Comparison of ENCODE assay signal across 15 mouse cellular contexts in genomic region chr11:85520236-85520635, GRCm38 (mm10).
DNase-seq lines count a peak whose midpoint lies in the region; ATAC-seq and TF ChIP-seq lines count a peak whose summit lies in the region.
"Had no signal": no experiment of that assay in that cellular context is flagged by ENCODE, and none has a peak within 500 bp of the region (broad histone marks: within the 10 kb centered on the region; RNA-seq: fewer than 3 reads in every experiment).

No protein-coding gene starts in this region.

- H3K4me1 ChIP-seq in hindbrain, postnatal 0 days (ENCODE audit: insufficient read depth, low read length): peaks cover 6% of the 10 kb centered on the region; the same call in 1 of the 2 replicates
- peaks cover 12% of the 10 kb centered on the region; the same call in 1 of the 2 replicates for H3K4me1 ChIP-seq in hindbrain, embryonic 14.5 days (replicated peaks; ENCODE audit: control insufficient read depth, insufficient read depth, low read length)
- H3K4me1 ChIP-seq in liver, embryonic 15.5 days (replicated peaks): peaks cover 11% of the 10 kb centered on the region; the same call in 1 of the 2 replicates
- H3K4me1 ChIP-seq in bone marrow macrophage, adult 2 months (ENCODE audit: control insufficient read depth, insufficient read depth, low read length): peaks cover 29% of the 10 kb centered on the region

- no peak overlapping the region for H3K4me2 ChIP-seq in hindbrain, postnatal 0 days (ENCODE audit: low read depth, low read length)
- no peak overlapping the region for H3K4me2 ChIP-seq in hindbrain, embryonic 14.5 days (replicated peaks)
- no peak overlapping the region for H3K4me2 ChIP-seq in liver, embryonic 15.5 days
- H3K4me2 ChIP-seq: limb, embryonic 13.5 days; midbrain, embryonic 13.5 days had no signal

- no peaks in the 10 kb centered on the region for H3K9me3 ChIP-seq in hindbrain, postnatal 0 days (ENCODE audit: low read length)
- no peaks in the 10 kb centered on the region for H3K9me3 ChIP-seq in hindbrain, embryonic 14.5 days (ENCODE audit: control insufficient read depth, low read length)
- no peaks in the 10 kb centered on the region for H3K9me3 ChIP-seq in liver, embryonic 15.5 days (replicated peaks)
- H3K9me3 ChIP-seq: forebrain, embryonic 10.5 days; limb, embryonic 13.5 days; midbrain, embryonic 13.5 days had no signal

- H3K36me3 ChIP-seq in hindbrain, postnatal 0 days (ENCODE audit: insufficient read depth, low read length): no peaks in the 10 kb centered on the region
- H3K36me3 ChIP-seq in hindbrain, embryonic 14.5 days (replicated peaks; ENCODE audit: control insufficient read depth, insufficient read depth): no peaks in the 10 kb centered on the region
- no peaks in the 10 kb centered on the region for H3K36me3 ChIP-seq in liver, embryonic 15.5 days (replicated peaks)
- H3K36me3 ChIP-seq: forebrain, embryonic 10.5 days; limb, embryonic 13.5 days; midbrain, embryonic 13.5 days had no signal

- TF ChIP-seq CTCF in hindbrain, postnatal 0 days (IDR thresholded peaks at IDR 0.05; ENCODE audit: low read depth): peak; percentile 33; the same call in 1 of the 2 replicates
- TF ChIP-seq CTCF in bone marrow macrophage, adult 2 months (IDR thresholded peaks at IDR 0.05; ENCODE audit: low read depth, low read length): 0 out of 2 replicates have a peak, but pooled peaks have one; percentile 2

- no peak overlapping the region for H3K4me3 ChIP-seq in hindbrain, postnatal 0 days (ENCODE audit: low read length)
- H3K4me3 ChIP-seq in hindbrain, embryonic 14.5 days (replicated peaks; ENCODE audit: low read length): no peak overlapping the region
- no peak overlapping the region for H3K4me3 ChIP-seq in liver, embryonic 15.5 days (replicated peaks)
- H3K4me3 ChIP-seq in bone marrow macrophage, adult 2 months (ENCODE audit: insufficient read depth, low read length): no peak overlapping the region
- H3K4me3 ChIP-seq: forebrain, embryonic 10.5 days; limb, embryonic 13.5 days; midbrain, embryonic 13.5 days had no signal

- DNase-seq in embryo, embryonic 10 days (ENCODE audit: low spot score): peak; percentile 25
- DNase-seq in embryo, embryonic 11 days: no peak
- no peak for DNase-seq in hindbrain, postnatal 0 days (ENCODE audit: low spot score)
- no peak for DNase-seq in hindbrain, embryonic 14.5 days (ENCODE audit: low spot score)
- DNase-seq in liver: no peak
- no peak for DNase-seq in right cerebral cortex, postnatal 25 days
- DNase-seq: cerebellum, adult 11 months; cerebellum, postnatal 25 days; thymus, postnatal 14 days had no signal

- no peak overlapping the region for H3K27ac ChIP-seq in hindbrain, postnatal 0 days
- no peak overlapping the region for H3K27ac ChIP-seq in hindbrain, embryonic 14.5 days
- 0 out of 2 replicates have a peak overlapping the region, but pooled peaks have one; percentile 9 for H3K27ac ChIP-seq in liver, embryonic 15.5 days (replicated peaks)
- peak overlapping the region; percentile 54; the same call in 1 of the 2 replicates for H3K27ac ChIP-seq in bone marrow macrophage, adult 2 months (ENCODE audit: insufficient read depth, low read depth, low read length)
- H3K27ac ChIP-seq: forebrain, embryonic 10.5 days; limb, embryonic 13.5 days; midbrain, embryonic 13.5 days had no signal

- no peaks in the 10 kb centered on the region for H3K27me3 ChIP-seq in hindbrain, postnatal 0 days (ENCODE audit: insufficient read depth, low read length)
- H3K27me3 ChIP-seq in hindbrain, embryonic 14.5 days (ENCODE audit: control insufficient read depth, insufficient read depth, low read length): peaks cover 6% of the 10 kb centered on the region; the same call in 1 of the 2 replicates
- peaks cover 12% of the 10 kb centered on the region for H3K27me3 ChIP-seq in liver, embryonic 15.5 days

- ATAC-seq in hindbrain, postnatal 0 days: no peak
- no peak for ATAC-seq in hindbrain, embryonic 14.5 days (ENCODE audit: low FRiP score)
- ATAC-seq in liver, embryonic 15.5 days (ENCODE audit: insufficient read depth): no peak
- ATAC-seq: inflammation-experienced regulatory T-cells, adult 6 months; midbrain, embryonic 13.5 days had no signal

- TF ChIP-seq POLR2A in bone marrow macrophage, adult 2 months (IDR thresholded peaks at IDR 0.05; ENCODE audit: borderline replicate concordance, low read depth, low read length): no peak

- no peak overlapping the region for H3K9ac ChIP-seq in hindbrain, postnatal 0 days (replicated peaks; ENCODE audit: low read length)
- no peak overlapping the region for H3K9ac ChIP-seq in hindbrain, embryonic 14.5 days
- H3K9ac ChIP-seq in liver, embryonic 15.5 days: no peak overlapping the region
- H3K9ac ChIP-seq: limb, embryonic 13.5 days; midbrain, embryonic 13.5 days had no signal

- WGBS in hindbrain, postnatal 0 days: 82% methylated on average over 12 of the region's 12 CpGs
- 79% methylated on average over 12 of the region's 12 CpGs for WGBS in hindbrain, embryonic 14.5 days
- WGBS in liver, embryonic 15.5 days (ENCODE audit: insufficient replicate concordance): 82% methylated on average over 12 of the region's 12 CpGs

Comparison
In these comparisons a context has a peak if more than half of its experiments do, and no peak if none do; other contexts are left out.
1. H3K27ac ChIP-seq: peak in liver, embryonic 15.5 days (single experiment) and bone marrow macrophage, adult 2 months (single experiment); none in hindbrain, postnatal 0 days (single experiment) and hindbrain, embryonic 14.5 days (single experiment).